Mouse (Mus musculus): ENCODE data around the gene Nid2.
A peak's percentile ranks its signal among the peaks of the same experiment; 100 is the strongest.

Gene Nid2

GRCm38 (mm10) chr14:19746232-19746631, 4.8 kb upstream of the Nid2 start:
- no peak for DNase-seq (ENCODE audit: extremely low spot score)

- DNase-seq (ENCODE audit: extremely low spot score), result no peak
These were observed 4.3 kb upstream of the Nid2 start for GRCm38 (mm10) chr14:19746731-19747130.

GRCm38 (mm10) chr14:19749743-19750142, 1.3 kb upstream of the Nid2 start:
- DNase-seq (ENCODE audit: extremely low spot score), result no peak

- DNase-seq (ENCODE audit: extremely low spot score), result peak; percentile 80
These were observed 547 bp upstream of the Nid2 start for GRCm38 (mm10) chr14:19750411-19751024.

GRCm38 (mm10) chr14:19752276-19752675, 1.2 kb downstream of the Nid2 start:
- peak; percentile 42 for DNase-seq (ENCODE audit: extremely low spot score)

GRCm38 (mm10) chr14:19759277-19760193, 8.5 kb downstream of the Nid2 start:
- no peak for DNase-seq (ENCODE audit: extremely low spot score)

- peak; percentile 57 for DNase-seq (ENCODE audit: extremely low spot score)
These were observed 9.7 kb downstream of the Nid2 start for GRCm38 (mm10) chr14:19760721-19761120.

- no peak for DNase-seq (ENCODE audit: extremely low spot score)
These were observed 10.9 kb downstream of the Nid2 start for GRCm38 (mm10) chr14:19762014-19762413.

- no peak for DNase-seq (ENCODE audit: extremely low spot score)
These were observed 12.5 kb downstream of the Nid2 start for GRCm38 (mm10) chr14:19763527-19763926.

- DNase-seq (ENCODE audit: extremely low spot score), result no peak
These were observed 13.3 kb downstream of the Nid2 start for GRCm38 (mm10) chr14:19764331-19764730.

GRCm38 (mm10) chr14:19765539-19766379, 14.7 kb downstream of the Nid2 start:
- DNase-seq (ENCODE audit: extremely low spot score), result no peak

GRCm38 (mm10) chr14:19766380-19766649, 15.2 kb downstream of the Nid2 start:
- DNase-seq (ENCODE audit: extremely low spot score), result no peak

- no peak for DNase-seq (ENCODE audit: extremely low spot score)
These were observed 17.6 kb downstream of the Nid2 start for GRCm38 (mm10) chr14:19768648-19769047.

- peak; percentile 77 for DNase-seq (ENCODE audit: extremely low spot score)
These were observed 18.6 kb downstream of the Nid2 start for GRCm38 (mm10) chr14:19769441-19770200.

- no peak for DNase-seq (ENCODE audit: extremely low spot score)
These were observed 20.1 kb downstream of the Nid2 start for GRCm38 (mm10) chr14:19771173-19771572.

GRCm38 (mm10) chr14:19774036-19774628, 23.1 kb downstream of the Nid2 start:
- DNase-seq (ENCODE audit: extremely low spot score), result no peak

GRCm38 (mm10) chr14:19775491-19775890, 24.4 kb downstream of the Nid2 start:
- no peak for DNase-seq (ENCODE audit: extremely low spot score)

- no peak for DNase-seq (ENCODE audit: extremely low spot score)
These were observed 25.1 kb downstream of the Nid2 start for GRCm38 (mm10) chr14:19776179-19776578.

- DNase-seq (ENCODE audit: extremely low spot score), result peak; percentile 57
These were observed 25.8 kb downstream of the Nid2 start for GRCm38 (mm10) chr14:19776890-19777289.

- DNase-seq (ENCODE audit: extremely low spot score), result no peak
These were observed 26.3 kb downstream of the Nid2 start for GRCm38 (mm10) chr14:19777365-19777764.

- DNase-seq (ENCODE audit: extremely low spot score), result no peak
These were observed 26.9 kb downstream of the Nid2 start for GRCm38 (mm10) chr14:19777945-19778344.
